Mouse (Mus musculus): ENCODE results near the gene Gtpbp2.

Gene Gtpbp2

GRCm38 (mm10) chr17:46160686-46161085 is at the start of gene Gtpbp2:
TSS of gene Gtpbp2 (plus strand) at chr17:46161032.
- DNase-seq (ENCODE audit: low read depth, low spot score), result peak; percentile 99

- no peak for DNase-seq (ENCODE audit: low read depth, low spot score)
These were observed 45.3 kb upstream of the Gtpbp2 start for GRCm38 (mm10) chr17:46115489-46115888.

- DNase-seq (ENCODE audit: low read depth, low spot score), result no peak
These were observed 44.7 kb upstream of the Gtpbp2 start for GRCm38 (mm10) chr17:46116138-46116537.

- DNase-seq (ENCODE audit: low read depth, low spot score), result no peak
These were observed 44.0 kb upstream of the Gtpbp2 start for GRCm38 (mm10) chr17:46116881-46117280.

- peak; percentile 19 for DNase-seq (ENCODE audit: low read depth, low spot score)
These were observed 43.0 kb upstream of the Gtpbp2 start for GRCm38 (mm10) chr17:46117623-46118422.

- DNase-seq (ENCODE audit: low read depth, low spot score), result no peak
These were observed 42.4 kb upstream of the Gtpbp2 start for GRCm38 (mm10) chr17:46118423-46118850.

- no peak for DNase-seq (ENCODE audit: low read depth, low spot score)
These were observed 41.2 kb upstream of the Gtpbp2 start for GRCm38 (mm10) chr17:46119641-46120040.

- no peak for DNase-seq (ENCODE audit: low read depth, low spot score)
These were observed 38.0 kb upstream of the Gtpbp2 start for GRCm38 (mm10) chr17:46122791-46123190.

- no peak for DNase-seq (ENCODE audit: low read depth, low spot score)
These were observed 37.5 kb upstream of the Gtpbp2 start for GRCm38 (mm10) chr17:46123285-46123684.

- DNase-seq (ENCODE audit: low read depth, low spot score), result no peak
These were observed 36.7 kb upstream of the Gtpbp2 start for GRCm38 (mm10) chr17:46123953-46124700.

- no peak for DNase-seq (ENCODE audit: low read depth, low spot score)
These were observed 34.2 kb upstream of the Gtpbp2 start for GRCm38 (mm10) chr17:46126608-46127007.

- DNase-seq (ENCODE audit: low read depth, low spot score), result no peak
These were observed 32.9 kb upstream of the Gtpbp2 start for GRCm38 (mm10) chr17:46127814-46128493.

GRCm38 (mm10) chr17:46129741-46130498 is 30.9 kb upstream of the Gtpbp2 start:
- no peak for DNase-seq (ENCODE audit: low read depth, low spot score)

GRCm38 (mm10) chr17:46132058-46132718 is 28.6 kb upstream of the Gtpbp2 start:
- DNase-seq (ENCODE audit: low read depth, low spot score), result peak; percentile 81

GRCm38 (mm10) chr17:46132862-46133261 is 28.0 kb upstream of the Gtpbp2 start:
- no peak for DNase-seq (ENCODE audit: low read depth, low spot score)

- DNase-seq (ENCODE audit: low read depth, low spot score), result no peak
These were observed 22.1 kb upstream of the Gtpbp2 start for GRCm38 (mm10) chr17:46138563-46139236.

GRCm38 (mm10) chr17:46139872-46140271 is 21.0 kb upstream of the Gtpbp2 start:
- DNase-seq (ENCODE audit: low read depth, low spot score), result no peak

GRCm38 (mm10) chr17:46143578-46144423 is 17.0 kb upstream of the Gtpbp2 start, which contains the start of gene Rsph9:
TSS of gene Rsph9 (minus strand) at chr17:46144216.
- DNase-seq (ENCODE audit: low read depth, low spot score), result peak; percentile 80

Measured in mesoderm, embryonic 11.5 days (tissue).